Mouse (Mus musculus) hematopoietic stem cell, adult 5-6 weeks (primary cell): ENCODE results near the gene Cend1. TPM values are rescaled to one million over a fixed set of nuclear protein-coding genes. Genes with fewer than 3 reads are reported as not detected.

ENCODE experiments used
- ATAC-seq, 2 experiments: fragments of 125-278 bp in 1 of 2; replicated peaks in 1 of 2; 2 replicates each; pipeline ENCODE4 v1.8.0; 2016 to 2017; ENCODE audit warnings: inconsistent platforms in 2 of 2, mild to moderate bottlenecking in 2 of 2, moderate number of reproducible peaks in 2 of 2, low read depth in 1 of 2, moderate TSS enrichment in 1 of 2; ENCODE audit not compliant: low FRiP score in 2 of 2, poor library complexity in 2 of 2, severe bottlenecking in 2 of 2, insufficient read depth in 1 of 2, low TSS enrichment in 1 of 2
- total RNA-seq: library from RNA; stranded (forward); fragments of 172-1452, 232-1000 nt; gene quantifications from 2 replicates; pipeline ENCODE4 v1.2.3, GENCODE M21; 2017

Cend1 gene
- total RNA-seq, 1 experiment from 2014 or later = not detected

GRCm38 (mm10) chr7:141390326-141391259 is 38.7 kb downstream of the Cend1 start:
- ATAC-seq = no peak

GRCm38 (mm10) chr7:141388487-141389109 is 40.7 kb downstream of the Cend1 start:
- ATAC-seq = no peak

- ATAC-seq = no peak
These were observed 41.3 kb downstream of the Cend1 start for GRCm38 (mm10) chr7:141387807-141388486.

- peak in 1 of 2 experiments; percentile 39; a peak in 1 of 4 replicates for ATAC-seq
These were observed 48.0 kb downstream of the Cend1 start for GRCm38 (mm10) chr7:141381068-141381835.

GRCm38 (mm10) chr7:141379584-141379983 is 49.7 kb downstream of the Cend1 start:
- peak in 1 of 2 experiments; percentile 63; a peak in 1 of 4 replicates for ATAC-seq

Other genes starting within 250 kb of the Cend1 start
- gene Hras, start 235.5 kb downstream of the Cend1 start, total RNA-seq = 15.0 and 19.7 TPM in 2 replicates
- gene Lrrc56, start 235.3 kb downstream of the Cend1 start, total RNA-seq = 0.60 and 0.75 TPM in 2 replicates
- gene Lmntd2, start 215.4 kb downstream of the Cend1 start, total RNA-seq = 1.6 TPM in 1 of 2 replicates, not detected in the other
- gene Rassf7, start 213.6 kb downstream of the Cend1 start, total RNA-seq = 4.9 and 5.1 TPM in 2 replicates
- gene Phrf1, start 200.7 kb downstream of the Cend1 start, total RNA-seq = 52.5 and 77.3 TPM in 2 replicates
- 15.4 and 26.7 TPM in 2 replicates for gene Irf7, start 163.0 kb downstream of the Cend1 start, total RNA-seq
- gene Cdhr5, start 152.7 kb downstream of the Cend1 start, total RNA-seq = not detected in 2 replicates
- not detected in 2 replicates for gene Sct, start 150.4 kb downstream of the Cend1 start, total RNA-seq
- gene Drd4, start 137.5 kb downstream of the Cend1 start, total RNA-seq = not detected in 2 replicates
- 18.7 and 25.8 TPM in 2 replicates for gene Deaf1, start 101.8 kb downstream of the Cend1 start, total RNA-seq
- gene Tmem80, start 101.8 kb downstream of the Cend1 start, total RNA-seq = 10.5 and 12.6 TPM in 2 replicates
- 4.4 and 4.7 TPM in 2 replicates for gene Eps8l2, start 90.6 kb downstream of the Cend1 start, total RNA-seq
- gene Taldo1, start 37.3 kb downstream of the Cend1 start, total RNA-seq = 227 and 363 TPM in 2 replicates
- gene Gatd1, start 15.4 kb downstream of the Cend1 start, total RNA-seq = 18.4 and 20.4 TPM in 2 replicates
- 8.0 and 9.7 TPM in 2 replicates for gene Slc25a22, start 8.4 kb upstream of the Cend1 start, total RNA-seq
- gene Pidd1, start 14.5 kb upstream of the Cend1 start, total RNA-seq = 6.5 and 8.5 TPM in 2 replicates
- gene Rplp2, start 17.9 kb upstream of the Cend1 start, total RNA-seq = 1,528 and 3,641 TPM in 2 replicates
- 15.1 and 15.5 TPM in 2 replicates for gene Pnpla2, start 25.7 kb upstream of the Cend1 start, total RNA-seq
- 5.2 and 8.4 TPM in 2 replicates for gene Cracr2b, start 31.6 kb upstream of the Cend1 start, total RNA-seq
- gene Cd151, start 37.9 kb upstream of the Cend1 start, total RNA-seq = 45.0 and 46.6 TPM in 2 replicates
- 26.8 and 30.0 TPM in 2 replicates for gene Polr2l, start 45.6 kb upstream of the Cend1 start, total RNA-seq
- 61.4 and 81.5 TPM in 2 replicates for gene Tspan4, start 45.7 kb upstream of the Cend1 start, total RNA-seq
- gene Chid1, start 110.4 kb upstream of the Cend1 start, total RNA-seq = 16.6 and 26.5 TPM in 2 replicates
- 38.4 and 40.7 TPM in 2 replicates for gene Ap2a2, start 132.7 kb upstream of the Cend1 start, total RNA-seq
- not detected in 2 replicates for gene Muc6, start 225.8 kb upstream of the Cend1 start, total RNA-seq